Mouse (Mus musculus): ENCODE results near the gene Rbm4b.

Rbm4b gene

DNA sequence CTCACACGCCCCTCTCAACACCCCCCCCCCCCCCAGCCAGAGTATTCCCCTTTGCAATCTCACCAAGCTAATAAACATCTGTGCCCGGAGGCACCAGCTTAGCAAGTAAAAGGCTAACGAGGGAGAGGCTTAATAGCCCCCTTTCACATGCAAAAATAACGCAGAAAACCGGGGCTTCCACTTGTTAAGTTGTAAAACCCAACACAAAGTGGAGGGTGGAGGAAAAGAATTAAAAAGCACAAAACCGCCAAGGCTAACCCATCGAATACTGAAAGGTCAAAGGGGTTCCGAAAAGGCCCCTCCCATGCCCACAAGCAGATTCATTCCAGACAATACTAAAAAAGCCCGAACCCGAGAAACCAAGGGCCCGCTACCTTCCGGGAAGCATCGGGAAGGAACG, 54.0 kb downstream of the Rbm4b start:
- in situ Hi-C loops (cut with MboI, MseI): loop anchor here (10.0 kb wide), 1 partner anchor 284 kb away; the partner anchor contains the start of gene Cnih2

DNA sequence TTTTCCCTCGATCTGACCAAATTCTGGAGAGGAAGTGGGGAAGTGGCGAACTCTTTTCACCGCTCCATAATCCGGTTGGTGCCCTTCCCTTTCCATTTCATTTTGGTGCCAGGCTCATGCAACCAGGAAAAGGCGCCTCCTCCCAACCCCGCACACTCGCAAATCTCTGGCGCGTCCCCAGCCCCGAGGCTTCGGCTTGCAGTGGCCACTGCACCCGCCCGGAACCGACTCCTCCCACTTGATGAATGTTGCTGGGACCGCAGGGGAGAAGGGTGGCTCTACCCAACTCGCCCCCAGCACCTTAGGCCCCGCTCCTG, 54.4 kb downstream of the Rbm4b start:
- in situ Hi-C loops (cut with MboI, MseI): loop anchor here (10.0 kb wide), 1 partner anchor 284 kb away; the partner anchor contains the start of gene Cnih2

DNA sequence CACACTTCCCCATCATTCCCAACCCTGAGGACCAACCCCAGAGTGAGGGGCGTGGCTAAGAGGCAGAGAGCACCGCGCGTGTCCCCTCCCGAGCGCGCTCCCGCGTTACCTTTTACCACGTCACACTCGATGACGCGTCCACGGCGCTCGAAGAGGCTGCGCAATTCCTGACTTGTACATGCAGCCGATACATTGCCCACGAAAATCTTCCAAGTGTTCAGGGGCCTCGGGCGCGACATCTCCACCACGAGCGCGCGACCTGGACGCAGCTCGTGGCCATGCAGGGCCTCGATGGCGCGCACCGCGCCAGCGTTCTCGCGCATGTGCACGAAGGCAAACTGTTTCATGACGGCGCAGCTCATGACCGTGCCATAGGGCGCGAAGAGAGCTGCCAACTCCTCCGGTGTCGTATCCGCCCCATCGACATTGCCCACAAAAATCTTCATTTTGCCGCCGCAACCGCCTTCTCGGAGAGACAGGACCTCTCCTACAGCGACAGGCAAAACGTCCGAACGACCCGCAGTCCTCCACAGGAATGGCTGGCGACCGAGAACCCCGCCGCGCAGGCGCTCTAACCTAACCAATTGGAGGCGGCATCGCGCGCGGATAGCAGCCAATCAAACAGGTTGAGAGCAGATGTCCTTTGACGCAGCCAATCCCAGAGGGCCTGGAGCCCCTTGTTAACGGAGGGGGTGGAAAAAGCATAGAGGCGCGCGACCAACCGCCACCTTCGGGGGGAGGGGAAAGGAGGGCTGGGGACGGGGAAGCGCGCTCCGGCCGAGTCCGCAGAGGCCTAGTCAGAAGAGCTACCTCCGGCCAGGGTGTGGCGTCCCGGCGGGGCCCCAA, 55.0 kb downstream of the Rbm4b start, which contains the start of the genes Gm21992 and Rbm14:
Gene Gm21992, minus strand, starts transcription at position 550 of the 846 bp plus-strand sequence.
Gene Rbm14, minus strand, starts transcription at position 572 of the 846 bp plus-strand sequence.
- in situ Hi-C loops (cut with MboI, MseI): loop anchor here (10.0 kb wide), 1 partner anchor 284 kb away; the partner anchor contains the start of gene Cnih2

DNA sequence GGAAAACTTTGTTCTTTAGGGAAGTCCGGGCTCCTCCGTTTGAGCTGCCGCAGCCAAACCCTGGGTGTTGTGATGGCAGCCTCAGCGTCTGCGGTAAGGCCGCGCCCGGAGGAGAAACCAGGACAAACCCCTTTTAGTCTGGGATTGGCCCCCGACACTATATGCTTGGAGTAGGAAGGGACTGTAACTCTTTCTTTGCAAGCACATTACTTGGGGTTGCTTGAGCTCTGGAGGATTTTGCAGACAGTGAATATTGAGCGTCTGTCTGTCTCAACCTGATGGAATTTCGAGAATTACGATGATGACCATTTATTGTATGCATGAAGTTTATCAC, 55.6 kb downstream of the Rbm4b start:
- in situ Hi-C loops (cut with MboI, MseI): loop anchor here (10.0 kb wide), 1 partner anchor 283 kb away; the partner anchor contains the start of gene Cnih2

DNA sequence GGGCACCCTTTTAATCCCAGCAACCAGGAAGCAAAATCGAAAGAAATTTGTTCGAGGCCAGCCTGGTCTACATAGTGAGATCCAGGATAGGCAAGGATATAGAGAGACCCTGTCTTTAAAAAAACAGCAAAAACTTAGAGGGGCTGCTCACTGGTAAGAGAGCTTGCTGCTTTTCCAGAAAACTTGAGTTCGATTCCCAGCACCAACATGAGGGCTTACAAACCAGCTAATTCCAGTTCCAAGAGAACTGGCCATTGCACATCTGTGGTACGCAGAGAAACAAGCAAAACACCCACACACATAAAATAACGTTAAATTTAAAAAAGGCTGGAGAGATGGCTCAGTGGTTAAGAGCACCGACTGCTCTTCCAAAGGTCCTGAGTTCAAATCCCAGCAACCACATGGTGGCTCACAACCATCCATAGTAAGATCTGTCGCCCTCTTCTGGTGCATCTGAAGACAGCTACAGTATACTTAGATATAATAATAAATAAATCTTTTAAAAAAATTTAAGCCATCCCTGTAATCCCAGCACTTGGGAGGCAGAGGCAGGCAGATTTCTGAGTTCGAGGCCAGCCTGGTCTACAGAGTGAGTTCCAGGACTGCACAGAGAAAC, 56.1 kb downstream of the Rbm4b start:
- in situ Hi-C loops (cut with MboI, MseI): loop anchor here (10.0 kb wide), 1 partner anchor 282 kb away; the partner anchor contains the start of gene Cnih2

DNA sequence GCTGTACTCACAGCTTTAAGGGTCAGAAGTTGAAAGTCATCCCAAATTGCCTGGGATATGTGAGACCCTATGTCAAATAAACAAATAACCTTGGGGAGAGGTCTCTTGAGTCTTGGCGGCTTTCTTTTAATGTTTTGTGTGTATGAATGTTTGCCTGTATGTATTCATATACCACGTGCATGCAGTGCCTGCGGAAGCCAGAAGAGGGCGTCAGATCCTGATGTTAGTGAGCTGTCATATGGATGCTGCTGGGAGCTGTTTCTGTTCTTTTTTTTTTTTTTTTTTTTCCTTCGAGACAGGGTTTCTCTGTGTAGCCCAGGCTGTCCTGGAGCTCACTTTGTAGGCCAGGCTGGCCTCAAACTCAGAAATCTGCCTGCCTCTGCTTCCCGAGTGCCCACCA, 56.7 kb downstream of the Rbm4b start:
- in situ Hi-C loops (cut with MboI, MseI): loop anchor here (10.0 kb wide), 1 partner anchor 282 kb away; the partner anchor contains the start of gene Cnih2

All from regulatory T cell (primary cell).